Mouse (Mus musculus): Measurements from ENCODE around the gene Minpp1.

DNA sequence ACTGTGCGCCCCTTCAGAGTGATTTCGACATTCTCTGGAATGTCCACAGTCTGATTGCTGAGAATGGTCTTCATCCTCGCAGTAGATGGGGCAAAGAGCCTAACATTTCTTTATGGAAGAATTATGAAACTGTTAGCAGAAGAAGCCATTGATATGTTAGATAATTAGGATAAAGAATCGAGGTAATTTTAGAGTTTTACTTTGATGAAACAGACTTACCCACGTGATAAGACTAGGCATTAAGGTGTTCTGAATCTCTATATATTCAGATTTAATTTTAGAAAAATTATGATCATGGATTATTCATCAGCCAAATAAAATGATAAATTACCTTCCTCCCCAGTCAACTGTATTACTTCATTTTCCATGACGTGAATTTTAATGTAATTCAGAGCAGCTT lies 19.1 kb upstream of the Minpp1 start, which contains the start of gene Rpl9-ps6:
- TF ChIP-seq CTCF (IDR thresholded peaks at IDR 0.05; ENCODE audit: borderline replicate concordance, control insufficient read depth, extremely low read depth, insufficient read depth, low read length, poor library complexity) (no peak), POLR2A (IDR thresholded peaks at IDR 0.05; ENCODE audit: control insufficient read depth, extremely low read depth, insufficient read depth, low read length, poor library complexity) (no peak)

Data from thymus, adult 2 months (tissue).